Mouse (Mus musculus): ENCODE results near the gene Eef2.

DNA sequence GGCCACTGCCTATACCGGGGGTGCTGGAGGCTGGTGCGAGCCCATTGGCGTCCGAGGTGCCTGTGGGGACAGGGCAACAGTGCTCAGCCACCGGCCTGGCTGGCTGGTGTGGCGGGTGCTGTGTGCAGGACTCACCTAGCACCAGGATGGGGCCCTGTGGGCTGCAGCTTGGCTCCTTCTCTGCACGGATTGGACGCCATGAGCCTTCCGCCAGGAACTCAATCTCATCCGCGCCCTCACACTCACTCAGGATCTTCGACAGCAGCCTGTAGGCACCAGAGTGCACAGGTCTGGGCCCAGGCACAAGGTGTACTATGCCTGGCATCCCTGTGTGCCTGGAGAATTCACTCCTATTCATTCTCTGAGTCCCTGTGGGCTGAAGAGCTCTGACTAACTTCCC lies 22.1 kb upstream of the Eef2 start:
- TF ChIP-seq GATA1 (IDR thresholded peaks at IDR 0.05; ENCODE audit: borderline replicate concordance, low read length) (no peak), FLI1 (IDR thresholded peaks at IDR 0.05; ENCODE audit: low read length) (no peak)
